In genomic region chr1:72592350-72592749, GRCm38 (mm10) we compare ENCODE assay signal across 17 mouse cellular contexts. TPM values are rescaled to one million over a fixed set of nuclear protein-coding genes. Genes with fewer than 3 reads are reported as not detected.
DNase-seq lines count a peak whose midpoint lies in the region; TF ChIP-seq lines count a peak whose summit lies in the region.
"Had no signal": no experiment of that assay in that cellular context is flagged by ENCODE, and none has a peak within 500 bp of the region (broad histone marks: within the 10 kb centered on the region; RNA-seq: fewer than 3 reads in every experiment).

No protein-coding gene starts in this region.

- H3K4me3 ChIP-seq in kidney, adult 2 months (ENCODE audit: insufficient read depth, low read depth, low read length): no peak overlapping the region
- no peak overlapping the region for H3K4me3 ChIP-seq in brown adipose tissue, adult 24 weeks (ENCODE audit: insufficient read depth, low read depth, low read length)
- no peak overlapping the region for H3K4me3 ChIP-seq in myocyte
- H3K4me3 ChIP-seq: embryonic facial prominence, embryonic 12.5 days; forebrain, embryonic 15.5 days; heart, embryonic 10.5 days; heart, embryonic 15.5 days; hindbrain, embryonic 13.5 days had no signal

- intact Hi-C loops in heart, postnatal 25 days (cut with DNase I): no loop called here

- DNase-seq in heart, adult 11 months: peak; percentile 90
- no peak for DNase-seq in heart, postnatal 25 days (ENCODE audit: low spot score)
- no peak for DNase-seq in kidney, adult 2 months
- no peak for DNase-seq in kidney, postnatal 14 days
- DNase-seq: cerebellum, adult 9-10 months; cerebellum, postnatal 25 days; gastrocnemius, postnatal 14 days; kidney, adult 11 months had no signal

- no peaks in the 10 kb centered on the region for H3K27me3 ChIP-seq in kidney, adult 2 months (replicated peaks; ENCODE audit: control insufficient read depth, insufficient read depth, low read length)
- no peaks in the 10 kb centered on the region for H3K27me3 ChIP-seq in myocyte (ENCODE audit: control insufficient read depth, insufficient read depth, insufficient read length)
- H3K27me3 ChIP-seq: embryonic facial prominence, embryonic 12.5 days; forebrain, embryonic 15.5 days; heart, embryonic 15.5 days; hindbrain, embryonic 13.5 days had no signal

- 71% methylated on average over 3 of the region's 3 CpGs for WGBS in kidney, adult 2 months

- no peaks in the 10 kb centered on the region for H3K4me1 ChIP-seq in kidney, adult 2 months (ENCODE audit: control insufficient read depth, insufficient read depth, low read length)
- peaks cover 7% of the 10 kb centered on the region; the same call in 1 of the 2 replicates for H3K4me1 ChIP-seq in brown adipose tissue, adult 24 weeks (ENCODE audit: control insufficient read depth, insufficient read depth, insufficient read length, low read length)
- H3K4me1 ChIP-seq: embryonic facial prominence, embryonic 12.5 days; heart, embryonic 10.5 days; hindbrain, embryonic 13.5 days had no signal

- TF ChIP-seq CTCF in kidney, adult 2 months (conservative IDR thresholded peaks at IDR 0.05; ENCODE audit: insufficient read depth, insufficient read length, low read depth, low read length): no peak

- no peaks in the 10 kb centered on the region for H3K36me3 ChIP-seq in kidney, adult 2 months (ENCODE audit: control insufficient read depth, insufficient read depth, low read length)
- H3K36me3 ChIP-seq in myocyte (ENCODE audit: control insufficient read depth, insufficient read depth): peaks cover 14% of the 10 kb centered on the region

- peak overlapping the region; percentile 78 for H3K27ac ChIP-seq in kidney, adult 2 months (ENCODE audit: insufficient read depth, low read depth, low read length)
- H3K27ac ChIP-seq in brown adipose tissue, adult 24 weeks (replicated peaks; ENCODE audit: low read depth, low read length): peak overlapping the region; percentile 78
- H3K27ac ChIP-seq: embryonic facial prominence, embryonic 12.5 days; heart, embryonic 10.5 days had no signal

- no peaks in the 10 kb centered on the region for H3K79me2 ChIP-seq in myocyte (ENCODE audit: control insufficient read depth, insufficient read depth)

- no peak overlapping the region for H3ac ChIP-seq in myocyte (ENCODE audit: control insufficient read depth, insufficient read length)

- no peak overlapping the region for H3K4me2 ChIP-seq in myocyte (ENCODE audit: low read depth)
- H3K4me2 ChIP-seq: embryonic facial prominence, embryonic 12.5 days; forebrain, embryonic 15.5 days; heart, embryonic 15.5 days; hindbrain, embryonic 13.5 days had no signal

- TF ChIP-seq POLR2A in kidney, adult 2 months (IDR thresholded peaks at IDR 0.05; ENCODE audit: low read depth, low read length): no peak
- no peak for TF ChIP-seq POLR2A in myocyte (IDR thresholded peaks at IDR 0.05; ENCODE audit: insufficient read length, low read depth)

TF ChIP-seq in myocyte, 11 proteins besides CTCF, POLR2A, EP300 and RAD21:
- peak in 2 of 3 experiments; percentile 23 to 26 for TF ChIP-seq MYOD1 (IDR thresholded peaks at IDR 0.05; ENCODE audit: control insufficient read depth in 1 of 3, insufficient read length in 2 of 3, low read depth in 2 of 3)
- no peak for TF ChIP-seq CEBPB (IDR thresholded peaks at IDR 0.05; ENCODE audit: insufficient read depth, poor library complexity, severe bottlenecking)

RNA-seq across cellular contexts. Expression of gene Smarcal1, which starts 9.3 kb away (rescaled TPM):
- total RNA-seq in heart, postnatal 25 days (2021): 10 to 100 TPM; 24.7 to 28.3 TPM
- polyA plus RNA-seq in kidney, adult 2 months (2012; rRNA removed): 22.5 and 24.3 TPM in 2 replicates
- 11.8 and 13.9 TPM in 2 replicates for polyA plus RNA-seq in brown adipose tissue, adult 24 weeks (2012; ENCODE audit: insufficient read depth, insufficient read length, missing spikeins)
- 19.1 TPM for polyA plus RNA-seq in myocyte (2012; fragmentation: generic; extraction: Trizol)

RNA-seq across cellular contexts. Expression of gene March4, which starts 55.6 kb away (rescaled TPM):
- not detected for total RNA-seq in heart, postnatal 25 days (2021)
- 0.05 TPM in 1 of 2 replicates, not detected in the other for polyA plus RNA-seq in kidney, adult 2 months (2012; rRNA removed)
- not detected in 2 replicates for polyA plus RNA-seq in brown adipose tissue, adult 24 weeks (2012; ENCODE audit: insufficient read depth, insufficient read length, missing spikeins)
- polyA plus RNA-seq in myocyte (2012; fragmentation: generic; extraction: Trizol): 0.01 TPM
- total RNA-seq: ES-E14; hematopoietic stem cell, adult 5-6 weeks had no signal
- polyA plus RNA-seq: heart, embryonic 10.5 days had no signal
